Mouse (Mus musculus) Muller cell, postnatal 12 days (primary cell): Measurements from ENCODE around the gene Gm44973.
"Not testable (repeated sequence)": the region's sequence is repeated elsewhere in the genome, so short reads cannot be mapped to it uniquely, and the experiment has no call there.

Experiments
- DNase-seq: peaks from one replicate; pipeline ENCODE4 v3.0.0-alpha.2; 2015; ENCODE audit errors: inconsistent ontology term

Gene Gm44973

GRCm38 (mm10) chr7:5051193-5052192 lies 36.2 kb downstream of the Gm44973 start, which contains the start of gene Zfp580:
Gene Zfp580, plus strand, starts transcription at chr7:5051538.
- peak; percentile 89 for DNase-seq

GRCm38 (mm10) chr7:5052438-5052837 lies 37.1 kb downstream of the Gm44973 start:
- peak; percentile 17 for DNase-seq

GRCm38 (mm10) chr7:5052931-5053343 lies 37.6 kb downstream of the Gm44973 start:
- no peak for DNase-seq

- DNase-seq: peak; percentile 44
These were observed 38.3 kb downstream of the Gm44973 start for GRCm38 (mm10) chr7:5053456-5054179.

- peak; percentile 36 for DNase-seq
These were observed 41.5 kb downstream of the Gm44973 start for GRCm38 (mm10) chr7:5056651-5057263.

- no peak for DNase-seq
These were observed 42.1 kb downstream of the Gm44973 start for GRCm38 (mm10) chr7:5057381-5057780.

GRCm38 (mm10) chr7:5057804-5058203 lies 42.5 kb downstream of the Gm44973 start:
- no peak for DNase-seq

- no peak for DNase-seq
These were observed 43.3 kb downstream of the Gm44973 start for GRCm38 (mm10) chr7:5058631-5059030.

- no peak for DNase-seq
These were observed 44.1 kb downstream of the Gm44973 start for GRCm38 (mm10) chr7:5059421-5059820.

GRCm38 (mm10) chr7:5060239-5060731 lies 45.0 kb downstream of the Gm44973 start:
- peak; percentile 79 for DNase-seq

- DNase-seq: peak; percentile 99
These were observed 45.9 kb downstream of the Gm44973 start for GRCm38 (mm10) chr7:5060944-5061773.

- peak; percentile 96 for DNase-seq
These were observed 46.6 kb downstream of the Gm44973 start, which contains the start of gene U2af2 for GRCm38 (mm10) chr7:5061774-5062359. Gene U2af2, plus strand, starts transcription at chr7:5062143.

GRCm38 (mm10) chr7:5062360-5063001 lies 47.2 kb downstream of the Gm44973 start:
- peak; percentile 80 for DNase-seq

- DNase-seq: no peak
These were observed 49.6 kb downstream of the Gm44973 start for GRCm38 (mm10) chr7:5064886-5065285.

- DNase-seq: no peak
These were observed 58.3 kb downstream of the Gm44973 start for GRCm38 (mm10) chr7:5073586-5073985.

- DNase-seq: no peak
These were observed 59.7 kb downstream of the Gm44973 start for GRCm38 (mm10) chr7:5074984-5075383.

- no peak for DNase-seq
These were observed 61.6 kb downstream of the Gm44973 start for GRCm38 (mm10) chr7:5076931-5077330.

GRCm38 (mm10) chr7:5079365-5080009 lies 64.2 kb downstream of the Gm44973 start:
- not testable (repeated sequence) for DNase-seq

- peak; percentile 95 for DNase-seq
These were observed 64.9 kb downstream of the Gm44973 start, which contains the start of gene Epn1 for GRCm38 (mm10) chr7:5080010-5080751. Gene Epn1, plus strand, starts transcription at chr7:5080235.
